Mouse (Mus musculus) testis, postnatal 10 days (tissue): Measurements from ENCODE around the gene Cngb1.

Experiments
- DNase-seq: peaks from one replicate; pipeline ENCODE4 v3.0.0; 2021; ENCODE audit warnings: low spot score

Gene Cngb1

GRCm38 (mm10) chr8:95195728-95196127 is 110.7 kb downstream of the Cngb1 start:
- no peak for DNase-seq

GRCm38 (mm10) chr8:95191497-95192175 is 114.7 kb downstream of the Cngb1 start:
- DNase-seq, result no peak
